Mouse (Mus musculus) hindlimb bud, embryonic 11.5 days (tissue): ENCODE data around the gene Wdpcp.

Experiments used
- DNase-seq: peaks from one replicate; pipeline ENCODE4 v3.0.0-alpha.2; 2012; ENCODE audit warnings: low read depth, low spot score; ENCODE audit errors: extremely low spot score

The Wdpcp gene

GRCm38 (mm10) chr11:21569002-21569401 lies 3.0 kb upstream of the Wdpcp start:
- DNase-seq, result no peak

GRCm38 (mm10) chr11:21569456-21570108 lies 2.5 kb upstream of the Wdpcp start:
- DNase-seq, result no peak

- DNase-seq, result no peak
Observed at GRCm38 (mm10) chr11:21570109-21570474, 1.9 kb upstream of the Wdpcp start.

GRCm38 (mm10) chr11:21570973-21571372 lies 1.1 kb upstream of the Wdpcp start:
- peak; percentile 6 for DNase-seq

- no peak for DNase-seq
Observed at GRCm38 (mm10) chr11:21581472-21581871, 9.4 kb downstream of the Wdpcp start.

GRCm38 (mm10) chr11:21583286-21583685 lies 11.3 kb downstream of the Wdpcp start:
- no peak for DNase-seq

GRCm38 (mm10) chr11:21602497-21602896 lies 30.5 kb downstream of the Wdpcp start:
- DNase-seq, result no peak

- DNase-seq, result no peak
Observed at GRCm38 (mm10) chr11:21615915-21616314, 43.9 kb downstream of the Wdpcp start.

GRCm38 (mm10) chr11:21634171-21634907 lies 62.3 kb downstream of the Wdpcp start:
- no peak for DNase-seq

- DNase-seq, result no peak
Observed at GRCm38 (mm10) chr11:21638341-21638740, 66.3 kb downstream of the Wdpcp start.

GRCm38 (mm10) chr11:21639534-21639933 lies 67.5 kb downstream of the Wdpcp start:
- DNase-seq, result no peak

GRCm38 (mm10) chr11:21644231-21644630 lies 72.2 kb downstream of the Wdpcp start:
- no peak for DNase-seq

GRCm38 (mm10) chr11:21646136-21646535 lies 74.1 kb downstream of the Wdpcp start:
- DNase-seq, result no peak

GRCm38 (mm10) chr11:21658985-21659384 lies 87.0 kb downstream of the Wdpcp start:
- no peak for DNase-seq

GRCm38 (mm10) chr11:21677034-21677433 lies 105.0 kb downstream of the Wdpcp start:
- DNase-seq, result no peak

- DNase-seq, result no peak
Observed at GRCm38 (mm10) chr11:21688441-21688840, 116.4 kb downstream of the Wdpcp start.

GRCm38 (mm10) chr11:21690730-21691129 lies 118.7 kb downstream of the Wdpcp start:
- no peak for DNase-seq

GRCm38 (mm10) chr11:21694087-21694486 lies 122.1 kb downstream of the Wdpcp start:
- DNase-seq, result no peak

GRCm38 (mm10) chr11:21697642-21698041 lies 125.6 kb downstream of the Wdpcp start:
- no peak for DNase-seq

GRCm38 (mm10) chr11:21713508-21713907 lies 141.5 kb downstream of the Wdpcp start:
- DNase-seq, result no peak

GRCm38 (mm10) chr11:21714065-21714464 lies 142.0 kb downstream of the Wdpcp start:
- DNase-seq, result no peak

- no peak for DNase-seq
Observed at GRCm38 (mm10) chr11:21726329-21726728, 154.3 kb downstream of the Wdpcp start.

GRCm38 (mm10) chr11:21729056-21729455 lies 157.0 kb downstream of the Wdpcp start:
- DNase-seq, result no peak
